Mouse (Mus musculus): ENCODE data around the gene Rhoq.

The Rhoq gene

GRCm38 (mm10) chr17:86964041-86964440 is 1.2 kb downstream of the Rhoq start:
- peak; percentile 47 for DNase-seq

GRCm38 (mm10) chr17:86964502-86964901 is 1.6 kb downstream of the Rhoq start:
- peak; percentile 91 for DNase-seq

DNA sequence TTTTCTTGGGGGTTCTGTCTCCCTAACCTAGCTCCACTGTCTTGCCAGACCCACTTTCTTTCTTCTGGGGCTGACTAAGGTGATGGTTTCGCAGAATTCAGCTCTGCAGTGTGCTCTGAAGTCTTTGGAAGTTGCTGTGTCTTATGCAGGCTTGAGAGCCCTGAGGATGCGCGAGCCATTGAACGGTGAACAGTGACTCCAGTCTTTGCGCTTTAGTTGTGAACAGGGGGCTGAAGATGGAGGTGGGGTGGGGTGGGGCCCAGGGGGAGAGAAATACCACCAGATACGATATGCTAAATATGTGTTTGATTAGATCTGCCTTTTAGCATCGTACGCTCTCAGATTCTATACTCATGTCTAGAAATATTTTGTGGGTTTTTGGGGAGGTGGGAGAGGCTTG is 2.2 kb downstream of the Rhoq start:
- no peak for DNase-seq

DNA sequence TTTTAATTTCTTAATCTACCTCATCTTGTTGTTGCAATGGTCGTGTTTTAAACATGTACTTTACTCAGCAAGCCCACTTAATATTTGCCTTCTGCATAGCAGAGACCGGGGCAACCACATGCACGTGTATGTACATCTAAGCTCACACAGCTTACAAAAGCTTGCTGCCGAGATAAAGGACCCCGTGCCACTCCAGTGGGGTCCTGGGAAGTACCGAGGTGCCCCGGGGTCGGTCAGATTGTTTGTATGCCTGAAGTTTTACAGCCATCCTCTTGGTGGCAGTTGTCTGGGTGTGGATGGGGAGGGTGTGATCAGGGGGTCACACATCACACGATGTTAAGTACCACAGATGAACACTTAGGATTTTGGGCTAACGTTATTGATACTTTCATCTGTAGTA is 3.2 kb downstream of the Rhoq start:
- DNase-seq: no peak

GRCm38 (mm10) chr17:86967048-86967447 is 4.2 kb downstream of the Rhoq start:
- no peak for DNase-seq

GRCm38 (mm10) chr17:86967536-86968525 is 4.9 kb downstream of the Rhoq start:
- DNase-seq: no peak

- DNase-seq: no peak
These were observed 5.7 kb downstream of the Rhoq start for GRCm38 (mm10) chr17:86968581-86968980.

GRCm38 (mm10) chr17:86969582-86969981 is 6.7 kb downstream of the Rhoq start:
- no peak for DNase-seq

- DNase-seq: no peak
These were observed 7.3 kb downstream of the Rhoq start for GRCm38 (mm10) chr17:86970026-86970750.

- no peak for DNase-seq
These were observed 8.2 kb downstream of the Rhoq start for GRCm38 (mm10) chr17:86971036-86971435.

- DNase-seq: no peak
These were observed 9.0 kb downstream of the Rhoq start for GRCm38 (mm10) chr17:86971860-86972259.

DNA sequence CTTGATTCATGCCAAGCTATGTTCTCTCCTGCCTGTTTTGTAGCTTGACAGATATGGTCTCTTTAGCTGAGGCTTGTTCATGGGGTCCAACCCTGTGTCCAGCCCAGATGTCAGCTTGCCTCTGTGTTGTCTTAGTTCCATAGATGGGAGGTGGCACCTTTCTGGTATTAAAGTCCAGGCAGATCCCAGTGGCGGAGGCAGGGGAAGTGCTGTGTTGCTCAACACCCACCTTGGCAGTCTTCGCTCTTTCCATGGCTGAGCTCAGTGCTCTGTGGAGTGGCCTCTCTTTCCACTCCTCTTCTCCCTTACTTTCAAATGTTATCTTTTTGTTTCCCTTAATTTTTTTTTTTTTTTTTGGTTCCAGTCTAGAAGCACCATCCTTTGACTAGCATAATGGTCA is 10.2 kb downstream of the Rhoq start:
- DNase-seq: no peak

GRCm38 (mm10) chr17:86976387-86976786 is 13.5 kb downstream of the Rhoq start:
- no peak for DNase-seq

DNA sequence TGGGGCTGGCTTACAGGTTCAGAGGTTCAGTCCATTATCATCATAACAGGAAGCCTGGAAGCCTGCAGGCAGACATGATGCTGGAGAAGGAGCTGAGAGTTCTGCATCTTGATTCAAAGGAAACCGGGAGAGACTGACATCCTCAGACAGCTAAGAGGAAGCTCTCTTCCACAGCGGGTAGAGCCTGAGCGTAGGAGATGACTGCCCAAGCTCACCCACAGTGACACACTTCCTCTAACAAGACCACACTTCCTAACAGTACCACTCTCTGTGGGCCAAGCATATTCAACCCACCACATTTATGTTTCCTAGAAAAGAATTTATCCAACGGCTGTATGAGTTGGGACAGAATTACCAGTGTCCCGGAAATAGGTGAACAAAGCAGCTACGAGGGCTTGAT is 15.6 kb downstream of the Rhoq start:
- DNase-seq: no peak

DNA sequence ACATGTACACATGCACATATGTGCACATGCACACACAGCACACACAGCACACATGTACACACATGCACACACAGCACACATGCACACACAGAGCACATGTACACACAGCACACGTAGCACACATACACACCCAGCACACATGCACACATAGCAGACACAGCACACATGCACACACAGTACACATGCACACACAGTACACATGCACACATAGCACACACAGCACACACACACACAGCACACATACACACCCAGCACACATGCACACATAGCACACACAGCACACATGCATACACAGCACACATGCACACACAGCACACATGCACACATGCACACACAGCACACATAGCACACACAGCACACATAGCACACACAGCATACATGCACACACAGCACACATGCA is 18.3 kb downstream of the Rhoq start:
- no peak for DNase-seq

DNA sequence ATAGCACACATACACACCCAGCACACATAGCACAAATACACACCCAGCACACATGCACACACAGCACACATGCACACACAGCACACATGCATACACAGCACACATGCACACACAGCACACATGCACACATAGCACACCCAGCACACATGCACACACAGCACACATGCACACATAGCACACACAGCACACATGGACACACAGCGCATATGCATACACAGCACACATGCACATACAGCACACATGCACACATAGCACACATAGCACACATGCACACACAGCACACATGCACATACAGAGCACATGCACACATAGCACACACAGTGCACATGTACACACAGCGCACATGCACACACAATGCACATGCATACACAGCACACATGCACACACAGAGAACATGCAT is 18.8 kb downstream of the Rhoq start:
- no peak for DNase-seq

GRCm38 (mm10) chr17:86982497-86982896 is 19.6 kb downstream of the Rhoq start:
- DNase-seq: peak; percentile 54

DNA sequence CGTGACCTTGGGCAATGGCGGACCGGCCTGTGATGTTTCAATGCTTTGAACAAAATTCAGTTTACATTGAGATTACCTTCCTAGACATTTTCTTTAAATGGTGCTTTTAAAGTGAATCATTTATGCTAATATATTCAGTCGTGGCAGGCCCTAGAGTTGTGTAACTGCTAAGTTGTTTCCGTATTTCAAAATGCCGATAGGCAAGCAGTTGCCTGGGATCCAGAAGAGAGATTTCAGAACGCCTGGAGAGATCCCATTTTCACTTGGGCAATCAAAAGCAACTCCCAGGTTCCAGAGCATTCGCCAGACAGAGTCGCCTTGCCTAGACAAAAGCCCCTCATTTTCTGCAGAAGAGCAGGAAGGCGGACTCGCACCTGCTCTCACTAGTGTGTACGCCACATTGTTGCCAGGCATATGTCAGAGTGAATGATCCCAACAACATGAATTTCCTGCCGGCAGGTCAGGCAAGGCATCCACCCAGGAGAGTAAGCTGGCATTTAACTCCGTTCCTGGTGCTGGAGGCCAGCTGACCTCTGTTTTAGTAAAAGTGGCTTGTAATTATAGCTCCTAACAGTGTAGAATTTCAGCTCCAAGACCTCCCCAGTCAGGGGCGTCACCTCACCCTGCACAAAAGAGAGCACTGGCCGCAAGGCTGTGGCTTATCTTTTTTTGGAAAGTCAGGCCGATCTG is 23.7 kb downstream of the Rhoq start:
- DNase-seq: peak; percentile 63

- no peak for DNase-seq
These were observed 25.3 kb downstream of the Rhoq start for GRCm38 (mm10) chr17:86988161-86988560.

GRCm38 (mm10) chr17:86988601-86989184 is 25.8 kb downstream of the Rhoq start:
- DNase-seq: peak; percentile 74

DNA sequence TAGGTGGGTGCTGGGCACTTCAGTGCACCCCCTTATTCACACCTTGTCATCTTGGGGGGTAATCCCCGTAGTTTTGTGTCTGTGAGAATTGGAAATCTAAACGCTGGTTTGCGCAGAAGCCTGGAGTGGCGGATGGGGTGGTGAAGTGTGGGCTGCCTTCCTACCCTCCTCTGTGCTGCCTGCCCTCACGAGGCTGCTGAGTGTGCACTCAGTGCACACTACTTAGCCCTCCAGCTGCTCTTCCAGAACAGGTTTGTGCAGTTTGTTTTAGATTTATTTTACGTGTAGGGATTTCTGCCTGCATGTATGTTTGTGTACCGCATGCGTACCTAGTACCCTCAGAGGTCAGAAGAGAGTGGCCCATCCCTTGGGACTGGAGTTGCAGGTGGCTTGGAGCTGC is 28.4 kb downstream of the Rhoq start:
- no peak for DNase-seq

GRCm38 (mm10) chr17:86997323-86997722 is 34.4 kb downstream of the Rhoq start:
- DNase-seq: no peak

DNA sequence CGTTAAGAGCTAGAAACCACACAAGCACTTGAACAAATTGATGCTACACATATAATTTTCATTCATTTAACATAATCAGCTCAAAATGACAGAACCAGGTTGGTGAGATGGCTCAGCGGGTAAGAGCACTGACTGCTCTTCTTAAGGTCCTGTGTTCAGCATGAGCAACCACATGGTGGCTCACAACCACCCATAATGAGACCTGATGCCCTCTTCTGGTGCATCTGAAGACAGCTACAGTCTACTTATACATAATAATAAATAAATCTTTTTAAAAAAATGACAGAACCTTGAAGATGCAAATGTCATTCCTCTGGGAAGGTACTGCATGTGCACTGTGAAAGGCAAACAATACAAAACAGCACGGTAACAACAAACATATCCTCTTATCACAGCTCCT is 46.1 kb downstream of the Rhoq start:
- no peak for DNase-seq

Measured in retina, postnatal 1 day (tissue).